Mouse (Mus musculus) right cerebral cortex, postnatal 25 days (tissue): ENCODE results near the gene Ccdc38.

Experiments used
- DNase-seq: peaks from one replicate; pipeline ENCODE4 v3.0.0; 2022

Ccdc38 gene

GRCm38 (mm10) chr10:93611419-93612007, 71.1 kb downstream of the Ccdc38 start:
- DNase-seq: peak; percentile 13

GRCm38 (mm10) chr10:93614850-93615249, 74.4 kb downstream of the Ccdc38 start:
- DNase-seq: no peak

GRCm38 (mm10) chr10:93620438-93621179, 80.2 kb downstream of the Ccdc38 start:
- no peak for DNase-seq

GRCm38 (mm10) chr10:93623725-93624124, 83.3 kb downstream of the Ccdc38 start:
- no peak for DNase-seq

- no peak for DNase-seq
Measured at GRCm38 (mm10) chr10:93624151-93624550, 83.7 kb downstream of the Ccdc38 start.

- DNase-seq: no peak
Measured at GRCm38 (mm10) chr10:93630310-93630709, 89.9 kb downstream of the Ccdc38 start.

GRCm38 (mm10) chr10:93632086-93632485, 91.7 kb downstream of the Ccdc38 start:
- no peak for DNase-seq

GRCm38 (mm10) chr10:93633563-93633962, 93.1 kb downstream of the Ccdc38 start:
- peak; percentile 17 for DNase-seq
